Mouse (Mus musculus) ES-E14 (cell line): ENCODE data around the gene Hist1h1d.
A peak's percentile ranks its signal among the peaks of the same experiment; 100 is the strongest.

Experiments
- CHD2 ChIP-seq: IDR thresholded peaks from 2 replicates; pipeline ENCODE4 v1.6.1; 2014; ENCODE audit warnings: mild to moderate bottlenecking, low read depth, low read length, inconsistent platforms
- HCFC1 ChIP-seq: IDR thresholded peaks from 2 replicates; pipeline ENCODE4 v1.6.1; 2012; ENCODE audit warnings: low read length, inconsistent platforms, borderline replicate concordance; ENCODE audit not compliant: insufficient read depth
- ZC3H11A ChIP-seq: IDR thresholded peaks from 2 replicates; pipeline ENCODE4 v1.6.1; 2012; ENCODE audit warnings: low read depth, mild to moderate bottlenecking, inconsistent platforms, low read length, borderline replicate concordance
- ZNF384 ChIP-seq: IDR thresholded peaks from 2 replicates; pipeline ENCODE4 v1.6.1; 2012; ENCODE audit warnings: low read depth, low read length, inconsistent platforms

GRCm38 (mm10) chr13:23524654-23525053, 28.4 kb upstream of the Hist1h1d start:
- TF ChIP-seq HCFC1, result no peak
- peak; percentile 91 for TF ChIP-seq ZC3H11A
- peak; percentile 81 for TF ChIP-seq ZNF384
- no peak for TF ChIP-seq CHD2
